17 mouse cellular contexts compared by ENCODE assay signal in the genomic region with DNA sequence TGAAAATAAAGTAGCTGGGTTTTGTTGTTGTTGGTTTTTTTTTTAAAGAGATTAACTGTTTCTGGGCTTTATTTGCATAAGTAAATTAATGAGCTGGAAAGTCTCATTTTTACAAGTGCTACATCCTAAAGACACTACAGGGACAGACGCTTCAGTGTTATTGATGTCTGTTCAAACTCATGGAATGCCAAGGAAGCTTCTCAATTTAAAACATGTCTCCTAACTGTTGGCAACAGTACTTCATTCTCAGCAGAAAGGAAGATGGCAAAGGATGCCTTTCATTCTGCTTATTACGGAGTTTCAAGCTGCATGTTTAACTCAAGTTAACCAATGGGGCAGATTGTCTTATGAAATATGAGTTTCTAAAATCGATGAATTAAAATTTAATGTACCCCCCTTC.
"Had no signal": no experiment of that assay in that cellular context is flagged by ENCODE, and none has a peak within 500 bp of the region (broad histone marks: within the 10 kb centered on the region; RNA-seq: fewer than 3 reads in every experiment).

No protein-coding gene starts in this region.

- H3K27me3 ChIP-seq: lung, embryonic 15.5 days; megakaryocyte, embryonic 14.5 days; midbrain, embryonic 13.5 days; midbrain, embryonic 15.5 days; neural tube, embryonic 12.5 days; stomach, embryonic 15.5 days had no signal

- H3K4me2 ChIP-seq: lung, embryonic 15.5 days; midbrain, embryonic 11.5 days; midbrain, embryonic 13.5 days; midbrain, embryonic 15.5 days; neural tube, embryonic 12.5 days; stomach, embryonic 15.5 days had no signal

- H3K9ac ChIP-seq: lung, embryonic 15.5 days; midbrain, embryonic 13.5 days; midbrain, embryonic 15.5 days; neural tube, embryonic 12.5 days; stomach, embryonic 15.5 days had no signal

- H3K9me3 ChIP-seq: lung, embryonic 15.5 days; midbrain, embryonic 13.5 days; midbrain, embryonic 15.5 days; neural tube, embryonic 12.5 days; stomach, embryonic 15.5 days had no signal

- H3K4me3 ChIP-seq: lung, embryonic 15.5 days; megakaryocyte, embryonic 14.5 days; midbrain, embryonic 13.5 days; midbrain, embryonic 15.5 days; neural tube, embryonic 12.5 days; stomach, embryonic 15.5 days had no signal

- H3K36me3 ChIP-seq: lung, embryonic 15.5 days; midbrain, embryonic 13.5 days; midbrain, embryonic 15.5 days; neural tube, embryonic 12.5 days; stomach, embryonic 15.5 days had no signal

- DNase-seq: lung, adult 2 months; lung, postnatal 14 days; lung, postnatal 36 days; right cerebral cortex, postnatal 14 days; thymus, adult 2 months; thymus, postnatal 25 days; thymus, postnatal 4 days had no signal

- H3K27ac ChIP-seq: lung, embryonic 15.5 days; macrophage; midbrain, embryonic 13.5 days; midbrain, embryonic 15.5 days; neural tube, embryonic 12.5 days; stomach, embryonic 15.5 days; stomach, postnatal 0 days had no signal

- ATAC-seq: lung, postnatal 0 days; midbrain, embryonic 13.5 days; midbrain, embryonic 15.5 days had no signal

- H3K4me1 ChIP-seq: lung, embryonic 15.5 days; megakaryocyte, embryonic 14.5 days; midbrain, embryonic 13.5 days; midbrain, embryonic 15.5 days; neural tube, embryonic 12.5 days; stomach, embryonic 15.5 days had no signal
